Mouse (Mus musculus) thymus, postnatal 10 days (tissue): Measurements from ENCODE around the gene Def6.

Experiments used
- DNase-seq, 2 experiments: peaks; one replicate each; pipeline ENCODE4 v3.0.0; 2021; ENCODE audit warnings: low spot score in 2 of 2

The Def6 gene

DNA sequence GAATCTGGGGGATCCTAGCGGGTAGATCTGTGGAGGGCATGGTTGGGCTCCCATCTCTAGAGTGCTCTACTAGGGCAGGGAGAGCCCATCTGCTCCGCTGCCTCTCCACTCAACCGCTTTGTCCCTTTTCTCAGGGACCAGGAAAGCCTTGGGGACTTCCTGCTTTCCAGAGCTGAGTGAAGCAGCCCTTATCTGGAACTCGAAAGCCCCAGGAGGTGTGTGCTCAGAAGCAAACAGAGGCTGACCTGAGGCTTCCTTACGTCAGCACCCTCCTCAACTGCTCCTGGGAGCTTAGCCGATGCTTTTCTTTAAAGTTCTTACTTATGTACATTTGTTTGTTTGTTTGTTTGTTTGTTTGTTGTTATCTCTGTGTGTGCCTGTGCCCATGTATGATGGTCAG lies 65.3 kb downstream of the Def6 start:
- DNase-seq = no peak

DNA sequence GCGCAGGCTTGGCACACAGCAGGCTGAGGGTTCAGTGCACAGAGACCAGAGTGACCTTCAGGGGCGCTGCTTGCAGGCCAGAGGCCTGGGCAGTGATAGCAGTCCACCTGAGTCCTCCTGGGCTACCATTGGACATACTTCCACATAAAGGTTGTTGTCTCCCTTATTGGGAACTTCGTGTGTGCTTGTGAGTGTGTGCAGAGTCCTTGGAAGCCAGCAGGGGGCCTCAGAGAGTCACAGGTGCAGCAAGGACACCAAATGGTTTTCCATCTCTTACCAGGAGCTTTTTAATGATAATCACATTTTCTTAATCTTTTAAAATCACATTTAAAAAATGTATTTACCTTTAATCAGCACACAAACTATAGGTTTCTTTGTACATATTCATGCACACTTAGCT lies 67.2 kb downstream of the Def6 start:
- peak in 1 of 2 experiments; percentile 55 for DNase-seq

DNA sequence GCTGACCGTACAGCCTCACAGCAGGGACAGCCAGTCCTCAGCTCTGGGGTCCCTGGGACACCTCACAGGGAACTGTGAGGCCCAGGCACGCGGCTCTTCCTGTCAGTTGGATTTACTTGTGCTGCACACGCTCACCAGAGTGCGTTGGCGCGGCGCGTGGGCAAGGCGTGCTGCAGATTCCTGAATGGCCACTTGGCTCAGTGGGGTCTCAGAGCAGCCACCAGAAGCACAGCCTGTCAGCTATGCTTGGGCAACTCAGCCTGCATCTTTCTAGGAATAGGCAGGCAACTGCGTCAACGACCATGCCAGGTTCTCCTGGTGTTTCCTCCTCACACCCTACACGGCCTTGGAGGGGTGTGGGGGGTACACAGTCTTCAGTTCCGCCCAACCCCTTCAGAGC lies 69.6 kb downstream of the Def6 start:
- DNase-seq = no peak

DNA sequence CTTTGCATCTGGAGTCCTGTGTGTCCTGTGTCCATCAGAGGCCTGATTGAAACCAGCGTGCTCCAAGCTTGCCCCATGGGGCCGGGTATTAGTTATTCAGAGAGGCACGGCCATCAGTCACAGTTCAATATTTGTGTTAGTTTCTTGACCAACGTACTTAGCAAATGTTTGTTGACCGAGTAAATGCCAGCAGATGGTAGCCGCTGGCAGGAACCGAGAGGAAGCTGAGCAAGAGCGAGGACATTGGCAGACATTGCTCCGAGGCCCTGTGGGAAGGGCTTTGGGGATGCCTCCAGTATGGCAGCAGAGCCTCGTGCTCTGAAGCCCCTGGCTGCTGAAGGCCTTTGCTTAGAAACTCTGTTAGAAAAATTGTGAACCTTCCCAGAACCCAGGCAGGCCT lies 70.1 kb downstream of the Def6 start:
- no peak for DNase-seq

DNA sequence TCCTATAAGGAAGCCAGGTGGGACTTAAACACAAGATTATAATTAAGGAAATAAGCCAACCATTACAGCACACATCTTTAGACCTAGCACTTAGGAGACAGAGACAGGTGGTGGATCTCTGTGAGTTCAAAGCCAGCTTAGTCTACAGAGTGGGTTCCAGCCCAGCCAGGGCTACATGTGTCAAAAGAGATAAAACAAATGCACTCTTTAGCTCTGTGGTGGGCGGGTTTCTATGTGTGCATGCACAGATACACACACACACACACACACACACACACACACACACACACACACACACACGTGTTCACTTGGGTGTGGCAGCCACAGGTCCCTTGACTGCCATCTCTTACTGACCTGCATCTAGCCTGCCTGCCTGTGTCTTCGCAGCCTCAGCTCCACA lies 70.6 kb downstream of the Def6 start:
- DNase-seq = no peak
